Mouse (Mus musculus) liver, embryonic 14.5 days (tissue): Measurements from ENCODE around the gene L1td1. TPM values are rescaled to one million over a fixed set of nuclear protein-coding genes. Genes with fewer than 3 reads are reported as not detected.

ENCODE experiments used
- ATAC-seq: fragments of 200-750 bp; cut with Nextera tagmentation; 2 replicates; pipeline ENCODE4 v1.8.0; 2017; ENCODE audit warnings: moderate number of reproducible peaks, mild to moderate bottlenecking, moderate library complexity; ENCODE audit not compliant: insufficient read depth
- DNase-seq, 3 experiments: peaks; one replicate each; pipeline ENCODE4 v3.0.0-alpha.2; 2012 to 2013; ENCODE audit warnings: low read depth in 3 of 3, low spot score in 3 of 3
- H3K27ac ChIP-seq: fragments of 300-500 bp; sonication (generic); 2 replicates; pipeline ENCODE4 v1.5.1; 2014; ENCODE audit warnings: moderate library complexity, mild to moderate bottlenecking, control low read depth, inconsistent platforms
- H3K27me3 ChIP-seq: fragments of 300-500 bp; sonication (generic); 2 replicates; pipeline ENCODE4 v1.6.1; 2014; ENCODE audit warnings: mild to moderate bottlenecking, low read length, moderate library complexity; ENCODE audit not compliant: control insufficient read depth, insufficient read depth
- H3K36me3 ChIP-seq: fragments of 300-500 bp; sonication (generic); replicated peaks from 2 replicates; pipeline ENCODE4 v1.6.1; 2014; ENCODE audit warnings: low read depth; ENCODE audit not compliant: control insufficient read depth, insufficient read depth
- H3K4me1 ChIP-seq, 2 experiments: fragments of 200-500 bp in 1 of 2; fragments of 300-500 bp in 1 of 2; sonication (generic) in 1 of 2; replicated peaks; 2 replicates each; pipeline ENCODE4 v1.6.1; 2012 to 2014; ENCODE audit warnings: antibody characterized with exemption in 1 of 2, inconsistent platforms in 1 of 2, low read length in 1 of 2; ENCODE audit not compliant: control insufficient read depth in 2 of 2, insufficient read depth in 2 of 2
- H3K4me2 ChIP-seq: fragments of 300-500 bp; sonication (generic); 2 replicates; pipeline ENCODE4 v1.6.1; 2014; ENCODE audit warnings: low read depth, mild to moderate bottlenecking, control low read depth, moderate library complexity
- H3K4me3 ChIP-seq, 2 experiments: fragments of 200-500 bp in 1 of 2; fragments of 300-500 bp in 1 of 2; sonication (generic) in 1 of 2; 2 replicates each; pipeline ENCODE4 v1.5.1; 2012 to 2014; ENCODE audit warnings: low read depth in 2 of 2, low read length in 2 of 2, mild to moderate bottlenecking in 2 of 2, control low read depth in 1 of 2, inconsistent platforms in 1 of 2, moderate library complexity in 1 of 2; ENCODE audit not compliant: insufficient read depth in 1 of 2
- H3K9ac ChIP-seq: fragments of 300-500 bp; sonication (generic); replicated peaks from 2 replicates; pipeline ENCODE4 v1.6.1; 2014; ENCODE audit warnings: mild to moderate bottlenecking, control low read depth, moderate library complexity
- H3K9me3 ChIP-seq: fragments of 300-500 bp; sonication (generic); 2 replicates; pipeline ENCODE4 v1.6.1; 2016; ENCODE audit warnings: low read length, mixed read lengths; ENCODE audit not compliant: control insufficient read depth
- CTCF ChIP-seq: IDR thresholded peaks from 2 replicates; pipeline ENCODE4 v1.5.1; 2016; ENCODE audit warnings: antibody characterized with exemption, low read depth, control low read depth
- EP300 ChIP-seq: IDR thresholded peaks from 2 replicates; pipeline ENCODE4 v1.6.1; 2016; ENCODE audit warnings: antibody characterized with exemption, low read depth
- WGBS: fragments of 180-500 bp; shearing (Covaris S2); extraction: QIAGEN DNeasy Blood & Tissue Kit; methylation state at CpG from one replicate; pipeline ENCODE4 v1.1.7; 2014; ENCODE audit not compliant: insufficient replicate concordance; 5-methylcytosine and 5-hydroxymethylcytosine counted together
- polyA plus RNA-seq, 2 experiments: library from polyadenylated mRNA; depleted of rRNA in 1 of 2; stranded (reverse) in 1 of 2; unstranded in 1 of 2; fragments of >200 nt; fragmentation: Nextera tagmentation in 1 of 2; extraction: Ambion mirVana in 1 of 2; gene quantifications; 2 replicates each; pipeline versions ENCODE4 v1.2.1 to v1.2.3; 2012 to 2014

The L1td1 gene
- polyA plus RNA-seq, 2 experiments, result not detected

DNA sequence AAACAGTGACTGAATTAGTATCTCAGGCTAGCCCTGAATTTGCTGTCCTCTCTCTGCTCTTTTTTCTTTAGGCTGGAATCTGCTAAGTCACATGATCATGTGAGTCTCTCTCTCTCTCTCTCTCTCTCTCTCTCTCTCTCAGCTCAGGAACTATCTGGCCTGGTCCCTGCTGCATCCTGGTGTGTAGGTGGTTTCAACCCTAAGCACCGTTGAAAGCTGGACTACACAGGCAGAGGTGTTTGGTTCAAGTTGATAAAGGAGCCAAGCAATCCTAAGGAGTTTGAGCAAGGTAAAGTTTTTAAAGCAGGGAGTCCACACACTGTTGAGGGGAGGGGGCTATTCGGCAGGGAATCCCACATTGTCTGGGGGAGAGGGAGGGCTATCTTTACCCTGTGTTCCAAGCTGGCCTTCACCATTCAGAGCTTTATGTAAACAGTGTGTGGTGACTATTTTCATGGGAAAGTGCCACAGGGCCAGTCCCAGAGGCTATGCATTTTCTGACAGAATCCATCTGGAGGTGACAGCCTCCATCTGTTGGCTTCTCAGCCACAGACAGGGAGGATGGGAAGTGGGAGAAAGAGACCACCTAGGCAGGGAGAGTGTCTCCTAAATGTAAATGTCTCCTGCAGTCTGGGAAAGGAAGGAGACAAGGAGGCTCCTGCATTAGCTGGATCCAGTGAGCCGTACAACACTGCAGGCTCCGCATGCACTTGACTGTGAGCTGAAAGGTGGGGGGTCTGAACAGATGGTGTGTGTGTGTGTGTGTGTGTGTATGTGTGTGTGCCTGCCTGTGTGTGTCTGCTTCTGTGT, 31.7 kb downstream of the L1td1 start:
- Histone ChIP-seq H3K9ac (no peak overlapping the region), H3K36me3 (no peaks in the 10 kb centered on the region), H3K4me3 (no peak overlapping the region), H3K4me2 (no peak overlapping the region), H3K4me1 (no peaks in the 10 kb centered on the region), H3K9me3 (no peaks in the 10 kb centered on the region), H3K27me3 (no peaks in the 10 kb centered on the region), H3K27ac (no peak overlapping the region)
- DNase-seq, result no peak
- ATAC-seq, result no peak
- 53% methylated on average over 4 of the region's 4 CpGs for WGBS
- TF ChIP-seq EP300 (no peak), CTCF (no peak)

DNA sequence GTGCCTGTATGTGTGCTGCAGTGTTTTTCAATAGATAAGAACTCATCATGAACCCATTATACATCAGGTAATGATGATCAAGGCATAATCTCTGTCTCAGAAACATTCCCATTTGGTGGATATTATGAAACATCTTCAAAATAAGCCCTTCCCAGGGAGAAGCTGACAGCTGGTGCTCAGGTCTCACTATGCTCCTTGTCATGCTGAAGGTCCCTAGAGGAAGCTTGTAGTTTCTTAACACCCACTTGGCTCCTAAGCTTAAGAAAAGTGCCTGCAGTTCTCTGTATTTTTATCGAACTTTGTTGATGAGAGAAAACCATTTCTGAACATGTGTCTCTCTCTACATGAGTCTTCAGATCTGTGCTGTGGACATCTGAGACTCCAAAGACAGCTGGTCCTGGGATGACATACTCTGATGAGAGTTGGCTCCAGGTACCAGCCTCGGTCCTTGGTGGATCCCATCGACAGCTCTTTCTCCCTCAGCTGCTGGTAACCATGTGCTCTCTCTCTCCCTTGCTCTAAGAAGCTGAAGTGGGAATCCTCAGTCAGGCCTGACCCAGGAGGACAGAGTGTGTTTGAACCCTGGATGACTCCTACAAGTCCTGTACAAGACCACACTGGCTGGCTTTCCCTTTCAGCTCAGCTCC, 32.5 kb downstream of the L1td1 start:
- Histone ChIP-seq H3K4me1 (no peaks in the 10 kb centered on the region), H3K27me3 (no peaks in the 10 kb centered on the region), H3K9me3 (no peaks in the 10 kb centered on the region), H3K36me3 (no peaks in the 10 kb centered on the region), H3K4me3 (no peak overlapping the region), H3K4me2 (no peak overlapping the region), H3K9ac (no peak overlapping the region), H3K27ac (no peak overlapping the region)
- WGBS, result 39% methylated on average over 3 of the region's 3 CpGs
- ATAC-seq (no peak), DNase-seq (no peak)
- TF ChIP-seq CTCF (no peak), EP300 (no peak)

DNA sequence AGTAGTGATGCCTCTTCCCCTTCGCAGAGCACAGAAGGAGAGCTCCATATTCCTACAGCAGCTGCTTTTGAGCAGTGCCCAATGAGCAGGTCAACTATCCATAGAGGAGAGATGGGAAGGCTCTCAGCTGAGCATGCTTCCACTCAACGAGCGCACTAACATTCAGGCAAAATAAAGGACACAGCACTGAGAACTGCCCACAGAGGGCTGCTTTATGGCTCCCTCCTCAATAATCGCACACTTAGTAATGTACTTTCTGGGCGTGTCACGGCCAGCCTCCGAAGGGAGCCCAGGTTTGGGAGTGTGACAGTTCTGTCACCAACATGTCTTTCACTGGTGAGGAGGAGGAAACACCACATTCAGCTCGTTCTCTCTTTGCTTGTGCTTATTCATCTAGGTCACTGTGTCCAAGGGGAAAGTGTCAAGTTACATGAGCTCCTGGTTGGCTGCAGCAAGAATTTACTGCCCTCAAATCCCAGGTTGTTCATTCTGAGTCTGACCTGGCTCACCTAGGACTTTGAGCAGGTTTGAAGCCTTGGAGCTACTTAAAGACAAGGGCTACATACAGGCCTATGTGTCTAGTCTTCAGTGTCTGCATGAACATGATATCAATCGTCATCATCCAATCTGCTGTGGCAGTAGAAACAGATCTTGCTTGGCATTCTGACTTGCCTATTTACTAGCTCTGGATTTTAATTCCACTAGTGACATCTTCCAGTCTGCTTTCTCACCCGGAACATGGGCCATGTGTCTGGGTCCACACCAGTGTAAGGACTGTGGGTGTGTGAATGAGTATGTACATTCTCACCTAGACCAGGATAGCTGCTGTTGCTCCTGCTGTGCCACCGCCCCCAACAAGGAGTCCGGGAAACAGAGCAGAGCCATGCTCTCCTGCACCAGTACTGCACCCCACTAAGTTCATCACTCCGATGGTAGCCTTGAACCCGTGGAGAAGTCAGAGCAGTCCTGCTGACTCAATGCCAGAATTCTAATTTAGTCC, 40.9 kb downstream of the L1td1 start:
- Histone ChIP-seq H3K4me2 (no peak overlapping the region), H3K4me3 (no peak overlapping the region), H3K9me3 (no peaks in the 10 kb centered on the region), H3K36me3 (no peaks in the 10 kb centered on the region), H3K27me3 (no peaks in the 10 kb centered on the region), H3K27ac (no peak overlapping the region), H3K9ac (no peak overlapping the region), H3K4me1 (no peaks in the 10 kb centered on the region)
- no peak for DNase-seq
- 64% methylated on average over 14 of the region's 14 CpGs for WGBS
- no peak for ATAC-seq
- TF ChIP-seq CTCF, result no peak
- no peak for TF ChIP-seq EP300

DNA sequence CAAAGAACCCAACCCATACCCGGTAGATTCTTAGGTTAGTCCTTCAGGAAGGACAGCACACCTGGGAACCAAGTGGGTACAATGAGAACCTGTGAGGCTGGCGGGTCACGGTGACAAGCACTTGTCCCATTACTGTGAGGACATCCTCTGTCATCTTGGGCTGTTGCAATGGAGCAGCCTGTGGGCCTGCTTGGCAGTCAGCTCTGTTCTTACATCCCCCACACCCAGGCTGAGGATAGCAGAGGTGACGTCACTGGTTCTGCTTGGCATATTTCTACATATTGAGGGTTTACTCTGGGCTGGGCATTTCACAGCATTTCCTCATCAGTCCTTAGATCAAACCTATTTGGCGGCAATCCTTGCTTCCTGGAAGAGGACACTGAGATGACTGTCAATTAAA, 47.3 kb downstream of the L1td1 start:
- no peaks in the 10 kb centered on the region for H3K27me3 ChIP-seq
- no peak overlapping the region for H3K27ac ChIP-seq
- H3K4me2 ChIP-seq, result no peak overlapping the region
- no peak overlapping the region for H3K9ac ChIP-seq
- no peak for DNase-seq
- TF ChIP-seq CTCF (no peak), EP300 (no peak)
- no peak overlapping the region for H3K4me3 ChIP-seq
- H3K36me3 ChIP-seq, result no peaks in the 10 kb centered on the region
- 62% methylated on average over 5 of the region's 5 CpGs for WGBS
- H3K9me3 ChIP-seq, result no peaks in the 10 kb centered on the region
- ATAC-seq, result no peak
- no peaks in the 10 kb centered on the region for H3K4me1 ChIP-seq
